Mouse (Mus musculus) CH12.LX (cell line): ENCODE measurements at regions not wholly inside any gene's neighbourhood (a gene's known extent, or its start where the extent isn't known, plus 50 kb on each side); places are given as distances from the start of the nearest gene placed in this dataset.

Experiments
- CTCF ChIP-seq, 2 experiments: IDR thresholded peaks in 1 of 2; conservative IDR thresholded peaks in 1 of 2; 2 replicates each; pipeline ENCODE4 v1.5.1; 2011 to 2012; ENCODE audit warnings: low read depth in 2 of 2, low read length in 2 of 2, improper control_type of control experiment in 1 of 2, inconsistent platforms in 1 of 2, mild to moderate bottlenecking in 1 of 2, moderate library complexity in 1 of 2
- HCFC1 ChIP-seq: IDR thresholded peaks from 2 replicates; pipeline ENCODE4 v1.6.1; 2012; ENCODE audit warnings: low read depth, mild to moderate bottlenecking, inconsistent platforms, low read length, improper control_type of control experiment
- MAFK ChIP-seq: IDR thresholded peaks from 2 replicates; pipeline ENCODE4 v1.6.1; 2011; ENCODE audit warnings: low read length, improper control_type of control experiment; ENCODE audit not compliant: insufficient replicate concordance
- PAX5 ChIP-seq: IDR thresholded peaks from 2 replicates; pipeline ENCODE4 v1.6.1; 2012; ENCODE audit warnings: low read length, inconsistent platforms, mixed read lengths
- POLR2A ChIP-seq: IDR thresholded peaks from 2 replicates; pipeline ENCODE4 v1.6.1; 2011; ENCODE audit warnings: low read depth, mild to moderate bottlenecking, improper control_type of control experiment, low read length
- POLR2AphosphoS2 ChIP-seq: IDR thresholded peaks from 2 replicates; pipeline ENCODE4 v1.6.1; 2011; ENCODE audit warnings: low read depth, low read length, improper control_type of control experiment
- RAD21 ChIP-seq: IDR thresholded peaks from 2 replicates; pipeline ENCODE4 v1.6.1; 2011; ENCODE audit warnings: low read depth, mild to moderate bottlenecking, low read length, improper control_type of control experiment, moderate library complexity
- ZNF384 ChIP-seq: IDR thresholded peaks from 2 replicates; pipeline ENCODE4 v1.6.1; 2012; ENCODE audit warnings: low read depth, low read length, improper control_type of control experiment, inconsistent platforms

- TF ChIP-seq PAX5 = no peak
- no peak for TF ChIP-seq RAD21
- no peak for TF ChIP-seq CTCF (conservative IDR thresholded peaks at IDR 0.05 in 1 of 2, IDR thresholded peaks at IDR 0.05 in 1 of 2; ENCODE audit: low read depth in 2 of 2, low read length in 2 of 2)
- no peak for TF ChIP-seq MAFK
- no peak for TF ChIP-seq POLR2AphosphoS2
- TF ChIP-seq POLR2A = no peak
- TF ChIP-seq HCFC1 = no peak
- TF ChIP-seq ZNF384 = no peak
Measured at GRCm38 (mm10) chr6:96053476-96053875, 59.5 kb upstream of the Fam19a1 start.
